Mouse (Mus musculus): ENCODE measurements around the gene Prss2. TPM values are rescaled to one million over a fixed set of nuclear protein-coding genes. Genes with fewer than 3 reads are reported as not detected.

Prss2 gene
- total RNA-seq (2012; rRNA removed), result not detected in 2 replicates

- no peak for DNase-seq (ENCODE audit: low read depth, low spot score)
- no peak within 1 kb of the TSS for H3K9ac ChIP-seq (ENCODE audit: insufficient read depth, low read depth, low read length, poor library complexity, severe bottlenecking)
- H3K4me1 ChIP-seq (ENCODE audit: control insufficient read depth in 2 of 2, insufficient read depth in 2 of 2, low read length in 2 of 2, poor library complexity in 1 of 2), result no peaks in the 10 kb centered on the region
- TF ChIP-seq ZC3H11A (IDR thresholded peaks at IDR 0.05; ENCODE audit: borderline replicate concordance, low read depth, low read length) (no peak), MAFK (IDR thresholded peaks at IDR 0.05; ENCODE audit: insufficient read depth, low read depth, low read length) (no peak), HCFC1 (IDR thresholded peaks at IDR 0.05; ENCODE audit: borderline replicate concordance, insufficient read depth, low read length) (no peak), ZNF384 (IDR thresholded peaks at IDR 0.05; ENCODE audit: low read depth, low read length) (no peak), CHD2 (IDR thresholded peaks at IDR 0.05; ENCODE audit: low read depth, low read length) (no peak)
- in situ Hi-C loops (cut with MboI; ENCODE audit: low sequenced_read_pairs in 2 of 2, unreplicated experiment in 2 of 2), result no loop called here
- H3K36me3 ChIP-seq (ENCODE audit: control insufficient read depth, insufficient read depth, low read length, poor library complexity, severe bottlenecking), result no peaks in the 10 kb centered on the region
- no peaks in the 10 kb centered on the region for H3K9me3 ChIP-seq (ENCODE audit: control insufficient read depth, insufficient read depth, low read depth, low read length)
- H3K27ac ChIP-seq (ENCODE audit: insufficient read depth, low read depth, low read length, poor library complexity, severe bottlenecking), result no peak within 1 kb of the TSS
- H3K4me3 ChIP-seq (ENCODE audit: insufficient read depth in 1 of 2, low read depth in 1 of 2, low read length in 2 of 2, poor library complexity in 1 of 2, severe bottlenecking in 1 of 2), result no peak within 1 kb of the TSS
Measured at GRCm38 (mm10) chr6:41521487-41521886, at the start of gene Prss2. Prss2 (plus strand) TSS chr6:41521787.

- in situ Hi-C loops (cut with MboI; ENCODE audit: low sequenced_read_pairs in 2 of 2, unreplicated experiment in 2 of 2), result no loop called here
- Histone ChIP-seq H3K4me3 (ENCODE audit: insufficient read depth in 1 of 2, low read depth in 1 of 2, low read length in 2 of 2, poor library complexity in 1 of 2, severe bottlenecking in 1 of 2) (no peak overlapping the region), H3K27ac (ENCODE audit: insufficient read depth, low read depth, low read length, poor library complexity, severe bottlenecking) (no peak overlapping the region), H3K36me3 (ENCODE audit: control insufficient read depth, insufficient read depth, low read length, poor library complexity, severe bottlenecking) (no peaks in the 10 kb centered on the region), H3K4me1 (ENCODE audit: control insufficient read depth in 2 of 2, insufficient read depth in 2 of 2, low read length in 2 of 2, poor library complexity in 1 of 2) (no peaks in the 10 kb centered on the region), H3K9me3 (ENCODE audit: control insufficient read depth, insufficient read depth, low read depth, low read length) (no peaks in the 10 kb centered on the region), H3K9ac (ENCODE audit: insufficient read depth, low read depth, low read length, poor library complexity, severe bottlenecking) (no peak overlapping the region)
- no peak for TF ChIP-seq ZNF384 (IDR thresholded peaks at IDR 0.05; ENCODE audit: low read depth, low read length)
- no peak for TF ChIP-seq MAFK (IDR thresholded peaks at IDR 0.05; ENCODE audit: insufficient read depth, low read depth, low read length)
- TF ChIP-seq ZC3H11A (IDR thresholded peaks at IDR 0.05; ENCODE audit: borderline replicate concordance, low read depth, low read length), result no peak
- no peak for TF ChIP-seq HCFC1 (IDR thresholded peaks at IDR 0.05; ENCODE audit: borderline replicate concordance, insufficient read depth, low read length)
- no peak for TF ChIP-seq CHD2 (IDR thresholded peaks at IDR 0.05; ENCODE audit: low read depth, low read length)
- no peak for DNase-seq (ENCODE audit: low read depth, low spot score)
Measured at GRCm38 (mm10) chr6:41499374-41499773, 22.2 kb upstream of the Prss2 start.

GRCm38 (mm10) chr6:41504915-41505314 is 16.7 kb upstream of the Prss2 start:
- TF ChIP-seq CHD2 (IDR thresholded peaks at IDR 0.05; ENCODE audit: low read depth, low read length) (no peak), ZNF384 (IDR thresholded peaks at IDR 0.05; ENCODE audit: low read depth, low read length) (no peak), HCFC1 (IDR thresholded peaks at IDR 0.05; ENCODE audit: borderline replicate concordance, insufficient read depth, low read length) (no peak), MAFK (IDR thresholded peaks at IDR 0.05; ENCODE audit: insufficient read depth, low read depth, low read length) (no peak)

GRCm38 (mm10) chr6:41505323-41505722 is 16.3 kb upstream of the Prss2 start:
- Histone ChIP-seq H3K27ac (ENCODE audit: insufficient read depth, low read depth, low read length, poor library complexity, severe bottlenecking) (no peak overlapping the region), H3K4me1 (ENCODE audit: control insufficient read depth in 2 of 2, insufficient read depth in 2 of 2, low read length in 2 of 2, poor library complexity in 1 of 2) (no peaks in the 10 kb centered on the region), H3K9me3 (ENCODE audit: control insufficient read depth, insufficient read depth, low read depth, low read length) (no peaks in the 10 kb centered on the region), H3K4me3 (ENCODE audit: insufficient read depth in 1 of 2, low read depth in 1 of 2, low read length in 2 of 2, poor library complexity in 1 of 2, severe bottlenecking in 1 of 2) (no peak overlapping the region), H3K36me3 (ENCODE audit: control insufficient read depth, insufficient read depth, low read length, poor library complexity, severe bottlenecking) (no peaks in the 10 kb centered on the region), H3K9ac (ENCODE audit: insufficient read depth, low read depth, low read length, poor library complexity, severe bottlenecking) (no peak overlapping the region)
- no peak for DNase-seq (ENCODE audit: low read depth, low spot score)
- TF ChIP-seq HCFC1 (IDR thresholded peaks at IDR 0.05; ENCODE audit: borderline replicate concordance, insufficient read depth, low read length), result no peak
- TF ChIP-seq CHD2 (IDR thresholded peaks at IDR 0.05; ENCODE audit: low read depth, low read length), result no peak
- TF ChIP-seq MAFK (IDR thresholded peaks at IDR 0.05; ENCODE audit: insufficient read depth, low read depth, low read length), result no peak
- TF ChIP-seq ZNF384 (IDR thresholded peaks at IDR 0.05; ENCODE audit: low read depth, low read length), result no peak
- TF ChIP-seq ZC3H11A (IDR thresholded peaks at IDR 0.05; ENCODE audit: borderline replicate concordance, low read depth, low read length), result no peak
- in situ Hi-C loops (cut with MboI; ENCODE audit: low sequenced_read_pairs in 2 of 2, unreplicated experiment in 2 of 2), result no loop called here

More at GRCm38 (mm10) chr6:41504915-41505314, 16.7 kb upstream of the Prss2 start:
- no peaks in the 10 kb centered on the region for H3K9me3 ChIP-seq (ENCODE audit: control insufficient read depth, insufficient read depth, low read depth, low read length)
- in situ Hi-C loops (cut with MboI; ENCODE audit: low sequenced_read_pairs in 2 of 2, unreplicated experiment in 2 of 2), result no loop called here
- no peak overlapping the region for H3K9ac ChIP-seq (ENCODE audit: insufficient read depth, low read depth, low read length, poor library complexity, severe bottlenecking)
- no peaks in the 10 kb centered on the region for H3K36me3 ChIP-seq (ENCODE audit: control insufficient read depth, insufficient read depth, low read length, poor library complexity, severe bottlenecking)
- no peak overlapping the region for H3K27ac ChIP-seq (ENCODE audit: insufficient read depth, low read depth, low read length, poor library complexity, severe bottlenecking)
- DNase-seq (ENCODE audit: low read depth, low spot score), result no peak
- H3K4me3 ChIP-seq (ENCODE audit: insufficient read depth in 1 of 2, low read depth in 1 of 2, low read length in 2 of 2, poor library complexity in 1 of 2, severe bottlenecking in 1 of 2), result no peak overlapping the region
- H3K4me1 ChIP-seq (ENCODE audit: control insufficient read depth in 2 of 2, insufficient read depth in 2 of 2, low read length in 2 of 2, poor library complexity in 1 of 2), result no peaks in the 10 kb centered on the region

- no peak for DNase-seq (ENCODE audit: low read depth, low spot score)
- TF ChIP-seq ZNF384 (IDR thresholded peaks at IDR 0.05; ENCODE audit: low read depth, low read length), result no peak
- TF ChIP-seq CHD2 (IDR thresholded peaks at IDR 0.05; ENCODE audit: low read depth, low read length), result no peak
- TF ChIP-seq MAFK (IDR thresholded peaks at IDR 0.05; ENCODE audit: insufficient read depth, low read depth, low read length), result no peak
- no peak for TF ChIP-seq ZC3H11A (IDR thresholded peaks at IDR 0.05; ENCODE audit: borderline replicate concordance, low read depth, low read length)
- TF ChIP-seq HCFC1 (IDR thresholded peaks at IDR 0.05; ENCODE audit: borderline replicate concordance, insufficient read depth, low read length), result no peak
- no peak overlapping the region for H3K4me3 ChIP-seq (ENCODE audit: insufficient read depth in 1 of 2, low read depth in 1 of 2, low read length in 2 of 2, poor library complexity in 1 of 2, severe bottlenecking in 1 of 2)
- no peaks in the 10 kb centered on the region for H3K9me3 ChIP-seq (ENCODE audit: control insufficient read depth, insufficient read depth, low read depth, low read length)
- no peaks in the 10 kb centered on the region for H3K36me3 ChIP-seq (ENCODE audit: control insufficient read depth, insufficient read depth, low read length, poor library complexity, severe bottlenecking)
- H3K4me1 ChIP-seq (ENCODE audit: control insufficient read depth in 2 of 2, insufficient read depth in 2 of 2, low read length in 2 of 2, poor library complexity in 1 of 2), result no peaks in the 10 kb centered on the region
- H3K27ac ChIP-seq (ENCODE audit: insufficient read depth, low read depth, low read length, poor library complexity, severe bottlenecking), result no peak overlapping the region
- no peak overlapping the region for H3K9ac ChIP-seq (ENCODE audit: insufficient read depth, low read depth, low read length, poor library complexity, severe bottlenecking)
- in situ Hi-C loops (cut with MboI; ENCODE audit: low sequenced_read_pairs in 2 of 2, unreplicated experiment in 2 of 2), result no loop called here
Measured at GRCm38 (mm10) chr6:41518017-41518524, 3.5 kb upstream of the Prss2 start.
